Mouse (Mus musculus) induced T-regulatory cell, adult 2 months (primary cell): ENCODE results near the gene Jazf1.

ENCODE experiments used
- DNase-seq: peaks from one replicate; pipeline ENCODE4 v3.0.0-alpha.2; 2012; ENCODE audit warnings: low read depth

Jazf1 gene

GRCm38 (mm10) chr6:52851019-52851418 is 217.4 kb downstream of the Jazf1 start:
- no peak for DNase-seq

- DNase-seq, result no peak
Measured at GRCm38 (mm10) chr6:52848199-52848598, 220.2 kb downstream of the Jazf1 start.

DNA sequence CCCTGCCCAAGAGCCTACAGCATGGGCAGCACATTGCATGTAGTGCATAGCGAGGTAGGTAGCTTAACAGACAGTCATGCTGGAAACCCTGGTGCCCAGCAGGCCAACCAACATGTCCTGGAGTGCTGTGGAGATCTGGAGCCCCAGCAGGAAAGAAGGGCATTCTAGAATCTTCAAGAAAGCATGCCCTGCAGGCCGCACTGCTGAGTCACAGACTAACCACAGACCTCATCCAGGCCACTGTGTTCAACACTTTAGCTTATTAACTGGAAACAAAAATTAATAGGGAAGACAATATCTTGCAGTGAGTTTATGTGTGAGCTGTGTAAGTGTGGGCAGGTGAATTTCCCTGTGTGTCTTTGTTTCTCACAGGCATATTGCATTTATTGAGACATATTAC is 222.1 kb downstream of the Jazf1 start:
- DNase-seq, result no peak

DNA sequence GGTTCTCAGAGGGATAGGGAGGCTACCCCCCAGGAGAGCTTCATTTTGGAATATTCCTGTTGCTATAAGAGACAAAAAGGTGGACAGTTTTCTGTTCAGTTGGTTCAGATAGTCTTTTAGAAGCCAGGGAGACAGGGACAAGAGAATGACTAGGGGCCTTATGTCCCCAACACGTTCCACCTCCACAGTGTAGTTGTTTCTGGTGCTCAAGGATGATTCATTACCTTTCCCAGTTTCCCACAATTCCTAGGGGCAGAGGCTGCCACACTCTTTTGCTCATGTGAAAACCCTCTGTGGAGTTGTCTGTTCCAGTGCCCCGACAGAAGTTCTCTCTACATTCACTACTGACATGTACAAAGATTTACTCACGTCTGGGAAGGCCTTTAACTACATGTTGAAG is 223.7 kb downstream of the Jazf1 start:
- no peak for DNase-seq

- DNase-seq, result no peak
Measured at GRCm38 (mm10) chr6:52843027-52843426, 225.4 kb downstream of the Jazf1 start.

DNA sequence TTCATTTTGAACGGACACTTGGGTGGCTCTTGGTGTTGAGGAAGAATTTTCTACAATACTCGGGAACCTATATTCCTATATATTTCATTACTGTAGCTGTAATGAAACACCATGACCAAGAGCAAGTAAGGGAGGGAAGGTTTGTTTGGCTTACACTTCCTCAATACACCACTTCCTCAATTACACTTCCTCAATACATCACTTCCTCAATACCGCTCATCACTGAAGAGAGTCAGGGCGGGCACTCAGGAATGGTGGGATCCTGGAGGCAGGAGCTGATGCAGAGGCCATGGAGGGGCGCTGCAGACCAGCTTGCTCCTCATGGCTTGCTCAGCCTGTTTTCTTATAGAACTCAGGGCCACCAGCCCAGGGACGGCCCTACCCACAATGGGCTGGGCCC is 225.8 kb downstream of the Jazf1 start:
- DNase-seq, result no peak

DNA sequence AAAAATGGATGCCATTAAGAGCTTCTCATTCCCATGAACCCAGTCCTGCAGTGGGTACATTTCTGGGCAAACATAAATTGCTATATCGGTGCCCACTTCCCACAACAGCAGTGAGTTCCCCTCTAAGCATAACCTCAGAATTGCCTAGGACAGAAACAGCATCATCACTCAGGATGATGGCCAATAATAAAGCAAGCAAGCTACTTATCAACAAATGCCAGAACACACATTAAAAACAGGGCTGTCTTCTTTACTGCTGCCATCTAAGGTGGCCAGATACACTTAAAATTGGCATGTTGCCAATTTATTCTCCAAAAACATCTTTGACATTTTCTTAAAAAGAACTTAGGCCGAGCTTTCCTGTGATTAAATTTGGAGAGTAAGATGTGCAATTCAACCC is 226.8 kb downstream of the Jazf1 start:
- no peak for DNase-seq

- DNase-seq, result no peak
Measured at GRCm38 (mm10) chr6:52840589-52841044, 227.8 kb downstream of the Jazf1 start.

DNA sequence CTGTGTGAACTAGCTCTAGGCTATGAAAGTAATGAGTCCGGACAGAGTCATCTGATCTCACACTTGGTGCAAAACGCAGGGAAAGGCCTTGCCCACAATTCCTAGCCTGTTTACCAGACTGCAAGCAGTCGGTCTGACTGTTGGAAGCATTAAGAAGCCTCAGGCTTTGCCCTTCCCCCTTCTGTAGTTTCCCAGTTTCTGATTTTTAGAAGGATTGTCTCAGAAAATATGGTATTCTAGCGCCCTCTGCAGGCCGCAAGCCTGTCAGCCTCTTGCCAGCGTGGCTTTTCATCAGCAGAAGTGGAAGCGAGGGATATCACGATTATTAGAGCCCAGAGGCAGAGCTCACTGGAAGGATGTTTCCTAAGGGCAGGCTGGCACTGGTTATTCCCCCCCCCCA is 229.7 kb downstream of the Jazf1 start:
- peak; percentile 80 for DNase-seq

- no peak for DNase-seq
Measured at GRCm38 (mm10) chr6:52837792-52838191, 230.6 kb downstream of the Jazf1 start.

DNA sequence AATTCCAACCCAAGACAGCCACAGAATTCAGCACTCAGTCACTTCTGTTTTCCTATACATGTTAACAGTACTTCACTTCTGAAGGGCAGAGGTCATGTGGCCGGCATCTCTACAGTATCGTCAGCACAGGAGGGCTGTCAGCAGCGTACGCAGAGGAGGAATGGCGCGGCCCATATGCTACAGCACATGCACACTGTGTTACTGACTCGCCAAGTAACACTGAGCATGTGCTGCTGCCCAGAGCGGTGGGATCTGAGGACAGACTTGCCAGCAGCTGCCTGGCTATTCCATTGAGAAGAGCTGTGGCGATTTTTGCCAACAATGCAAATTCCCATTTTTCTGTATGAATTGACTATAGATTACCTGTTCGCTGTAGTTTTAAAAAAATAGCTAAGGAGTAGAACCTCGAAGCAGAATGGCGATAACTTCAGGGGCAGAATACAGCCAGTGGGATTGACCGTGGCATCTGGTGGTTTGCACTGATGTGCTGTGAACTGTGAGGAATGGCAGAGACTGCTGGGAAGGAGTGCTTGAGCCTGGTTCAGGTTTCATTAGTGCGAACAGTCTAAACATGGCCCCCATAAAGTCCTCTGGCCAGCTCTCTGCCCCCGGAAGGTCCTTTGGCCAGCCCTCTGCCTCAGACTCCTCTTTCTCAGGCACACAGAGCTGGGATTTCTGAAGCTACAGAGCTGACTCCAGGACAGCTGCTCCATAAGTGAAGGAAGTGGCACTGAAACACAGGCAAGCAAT is 232.1 kb downstream of the Jazf1 start:
- DNase-seq, result no peak

DNA sequence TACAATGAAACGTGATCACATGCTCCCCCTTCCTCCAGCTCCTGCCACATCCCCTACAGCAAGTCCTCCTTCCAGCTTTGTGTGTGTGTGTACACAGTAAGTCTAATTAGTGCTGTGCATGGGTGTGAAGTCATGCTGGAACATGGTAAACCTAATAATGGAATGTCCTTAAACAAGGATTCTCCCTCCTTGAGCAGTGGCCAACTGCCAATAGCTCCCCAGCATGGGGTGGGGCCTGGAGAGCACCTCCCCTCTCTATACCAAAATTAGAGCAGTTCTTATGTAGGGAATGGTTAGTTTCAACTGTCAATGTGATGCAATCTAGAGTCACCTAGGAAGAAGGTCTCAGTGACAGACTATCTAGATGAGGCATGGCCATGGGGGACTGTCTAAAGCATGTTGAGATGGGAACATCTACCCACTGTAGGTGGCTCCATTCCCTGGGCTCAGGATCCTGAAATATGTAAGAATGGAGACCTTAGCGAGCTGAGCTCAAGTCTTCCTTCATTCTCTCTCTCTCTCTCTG is 240.6 kb downstream of the Jazf1 start:
- DNase-seq, result no peak

DNA sequence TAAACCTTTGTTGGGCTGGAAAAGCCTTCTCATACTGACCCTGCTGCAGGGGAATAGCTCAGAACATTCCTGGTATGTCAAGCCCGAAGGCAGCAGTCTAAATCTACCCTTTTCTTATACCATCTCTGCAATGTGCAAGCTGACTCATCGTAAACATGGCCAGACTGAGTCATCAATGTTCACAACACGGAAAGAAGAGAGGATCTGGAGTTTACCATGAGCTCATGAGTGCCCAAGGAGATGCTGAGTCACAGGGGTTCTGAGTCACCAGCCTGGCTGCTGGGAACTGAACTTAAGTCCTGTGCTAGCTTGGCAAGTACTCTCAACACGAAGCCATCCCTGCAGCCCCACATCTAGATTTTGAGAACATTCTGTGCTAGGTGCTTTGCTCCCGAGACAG is 242.9 kb downstream of the Jazf1 start:
- peak; percentile 71 for DNase-seq

DNA sequence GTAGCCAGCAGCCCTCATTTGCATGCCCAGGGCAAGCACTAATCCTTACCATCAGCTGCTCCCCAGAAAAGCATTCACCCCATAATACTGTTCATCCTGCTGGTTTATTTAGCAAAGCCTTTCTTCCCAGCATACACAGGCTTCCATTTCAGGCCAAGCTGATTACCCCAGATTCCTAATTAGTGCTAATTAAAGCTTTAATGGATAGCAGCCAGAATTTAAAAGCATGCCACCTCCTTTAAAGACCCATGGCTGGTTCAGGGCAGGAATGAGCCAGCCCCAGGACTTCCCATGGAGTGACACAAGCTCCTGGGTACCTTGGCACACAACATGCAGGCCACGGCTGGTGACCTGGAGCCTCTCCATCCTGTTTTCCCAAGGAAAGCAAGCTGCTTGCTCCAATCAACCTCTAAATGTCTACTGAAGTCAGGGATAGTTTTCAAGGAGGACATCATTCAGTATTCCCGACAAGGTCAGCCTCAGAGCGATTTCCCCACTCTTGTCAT is 243.4 kb downstream of the Jazf1 start:
- no peak for DNase-seq

DNA sequence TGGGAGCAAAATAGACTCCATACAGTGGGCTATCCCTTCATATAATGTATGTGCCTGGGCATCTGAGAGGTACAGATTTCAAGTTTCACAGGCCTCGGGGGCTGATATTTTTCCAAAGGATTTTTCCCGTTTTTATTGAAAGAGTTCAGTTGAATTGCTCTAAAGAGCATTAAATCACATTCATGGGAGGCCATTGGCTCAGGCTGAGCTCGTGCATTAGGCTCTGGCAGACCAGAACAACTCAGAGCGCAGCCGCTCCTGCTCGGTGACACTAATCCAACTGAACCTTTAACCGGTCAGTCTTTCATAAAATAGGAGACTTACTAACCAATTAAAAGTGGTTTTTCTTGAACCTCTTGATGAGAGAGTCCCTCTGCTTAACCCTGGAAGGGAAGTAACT is 245.4 kb downstream of the Jazf1 start:
- DNase-seq, result no peak

GRCm38 (mm10) chr6:52822625-52823024 is 245.8 kb downstream of the Jazf1 start:
- DNase-seq, result no peak

GRCm38 (mm10) chr6:52819353-52819752 is 249.1 kb downstream of the Jazf1 start:
- DNase-seq, result no peak

DNA sequence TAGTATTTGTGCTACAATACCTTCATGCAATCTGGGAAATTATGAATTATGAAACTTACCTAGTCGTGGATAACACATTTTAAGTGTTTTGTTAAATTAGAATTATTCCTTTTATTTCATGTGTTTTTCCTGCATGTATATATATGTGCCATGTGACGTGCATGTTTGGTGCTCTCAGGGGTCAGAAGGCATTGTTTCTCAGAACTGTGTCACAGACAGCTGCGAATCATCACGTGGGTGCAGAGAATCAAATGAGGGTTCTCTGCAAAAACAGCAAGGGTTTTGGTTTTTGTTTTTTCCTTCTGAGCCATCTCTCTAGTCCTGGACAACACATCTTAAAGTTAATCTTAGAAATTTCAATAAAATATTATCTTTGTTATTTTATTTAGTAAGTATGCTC is 250.4 kb downstream of the Jazf1 start:
- DNase-seq, result no peak

DNA sequence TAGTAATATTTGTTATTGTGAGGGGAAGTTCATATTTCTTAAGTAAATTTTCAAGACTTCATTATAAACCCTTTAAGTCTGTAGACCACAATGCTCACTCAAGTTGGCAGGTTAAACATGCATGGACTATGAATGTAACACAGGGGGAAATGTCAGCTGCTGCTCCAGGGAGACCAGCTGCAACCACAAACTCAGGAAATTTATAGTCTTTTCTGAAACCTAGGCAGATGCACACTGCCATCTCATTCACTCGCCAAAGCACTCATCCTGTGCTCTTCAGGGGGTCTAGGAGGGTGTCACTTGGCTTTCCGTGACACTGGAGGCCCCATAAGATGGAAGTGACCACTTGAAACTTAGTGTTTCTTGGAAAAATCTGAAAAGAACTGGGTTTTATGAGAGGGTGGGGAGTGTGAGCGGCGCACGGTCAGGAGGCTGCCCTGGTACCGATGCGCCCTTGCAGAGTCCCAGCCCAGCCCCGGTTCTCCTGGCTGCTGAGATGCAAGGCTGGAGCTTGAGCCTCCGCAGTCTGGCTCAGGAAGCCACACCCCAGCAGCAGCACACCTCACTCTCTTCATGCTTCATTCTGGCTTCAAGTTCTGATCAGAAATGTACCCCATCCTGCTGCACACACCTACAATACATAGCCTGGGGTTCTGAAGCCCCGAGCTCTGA is 251.1 kb downstream of the Jazf1 start:
- no peak for DNase-seq

- no peak for DNase-seq
Measured at GRCm38 (mm10) chr6:52805237-52805856, 263.1 kb downstream of the Jazf1 start.

GRCm38 (mm10) chr6:52802181-52802580 is 266.2 kb downstream of the Jazf1 start:
- DNase-seq, result peak; percentile 45

DNA sequence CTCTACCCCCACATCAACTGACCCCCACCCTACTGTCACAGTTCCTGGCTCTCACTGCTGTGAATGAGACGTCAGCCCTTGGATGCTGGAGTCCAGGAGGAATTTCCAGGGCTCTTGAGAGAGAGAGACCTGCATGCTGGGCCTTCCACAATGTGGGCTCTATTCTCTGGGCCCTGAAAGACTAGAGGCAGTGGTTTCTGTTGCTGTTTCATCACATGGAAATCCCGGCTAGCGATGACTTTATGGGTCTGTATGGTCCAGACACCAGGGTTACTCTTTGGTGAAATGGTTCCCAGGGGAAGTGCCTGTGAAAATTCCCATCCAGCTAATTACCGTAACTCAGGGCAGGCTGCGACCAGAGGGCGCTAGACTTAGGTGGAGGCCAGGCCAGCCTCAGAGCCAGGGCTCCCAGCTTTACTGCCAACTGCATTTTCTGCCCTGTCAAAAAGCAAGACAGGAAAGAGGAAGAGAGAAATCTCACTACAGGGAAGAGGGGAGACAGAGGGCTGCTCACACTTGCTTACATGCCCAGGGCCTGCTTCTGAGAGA is 271.1 kb downstream of the Jazf1 start:
- no peak for DNase-seq

DNA sequence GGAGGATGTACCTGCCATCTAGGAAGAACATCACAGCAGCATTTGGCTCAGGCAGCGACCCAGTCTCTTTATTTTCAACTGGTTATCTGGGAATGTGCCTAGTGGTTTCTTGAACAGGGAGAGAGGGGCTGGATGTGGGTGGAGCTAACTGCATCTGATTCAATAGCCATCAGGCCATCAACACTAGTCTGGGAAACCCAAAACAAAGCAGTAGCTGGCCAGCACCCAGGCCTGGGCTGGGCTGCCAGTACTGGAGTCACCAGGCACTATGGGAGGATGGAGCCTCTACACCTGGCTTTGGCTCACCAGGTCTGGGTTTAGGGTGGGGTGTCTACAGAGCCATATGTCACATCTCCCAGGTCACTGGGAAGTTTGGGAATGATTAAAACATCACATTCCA is 271.7 kb downstream of the Jazf1 start:
- DNase-seq, result no peak
